Mouse (Mus musculus) bone marrow, adult 2 months (tissue): ENCODE results near the gene Scamp4. TPM values are rescaled to one million over a fixed set of nuclear protein-coding genes. Genes with fewer than 3 reads are reported as not detected.

Experiments
- H3K27ac ChIP-seq: fragments of 200-500 bp; 2 replicates; pipeline ENCODE4 v1.5.1; 2012; ENCODE audit warnings: low read depth, mild to moderate bottlenecking, control low read depth, inconsistent platforms, low read length; ENCODE audit not compliant: control insufficient read depth, poor library complexity, insufficient read depth
- H3K4me1 ChIP-seq: fragments of 200-500 bp; 2 replicates; pipeline ENCODE4 v1.6.1; 2011; ENCODE audit warnings: low read length; ENCODE audit not compliant: control insufficient read depth, insufficient read depth
- H3K4me3 ChIP-seq: fragments of 200-500 bp; replicated peaks from 2 replicates; pipeline ENCODE3; 2011; ENCODE audit warnings: mild to moderate bottlenecking, low read depth, low read length, control low read depth; ENCODE audit not compliant: control insufficient read depth
- CTCF ChIP-seq: fragments of 200-500 bp; IDR thresholded peaks from 2 replicates; pipeline ENCODE4 v1.5.1; 2011; ENCODE audit warnings: low read length, control low read depth; ENCODE audit not compliant: control insufficient read depth, insufficient read depth
- POLR2A ChIP-seq: fragments of 200-500 bp; IDR thresholded peaks from 2 replicates; pipeline ENCODE4 v1.6.1; 2011; ENCODE audit warnings: low read depth, mild to moderate bottlenecking, control low read depth, low read length, borderline replicate concordance; ENCODE audit not compliant: control insufficient read depth
- WGBS: fragments of 180-500 bp; shearing (Covaris S2); methylation state at CpG from one replicate; pipeline ENCODE4 v1.1.7; 2018; 5-methylcytosine and 5-hydroxymethylcytosine counted together
- polyA plus RNA-seq: library from polyadenylated mRNA; stranded (reverse); fragments of >200 nt; gene quantifications from 2 replicates; pipeline ENCODE4 v1.2.4, GENCODE M21; 2011; ENCODE audit warnings: low replicate concordance; ENCODE audit not compliant: missing spikeins, insufficient read depth, insufficient read length

Gene Scamp4
- polyA plus RNA-seq, 1 experiment, result 17.2 TPM

DNA sequence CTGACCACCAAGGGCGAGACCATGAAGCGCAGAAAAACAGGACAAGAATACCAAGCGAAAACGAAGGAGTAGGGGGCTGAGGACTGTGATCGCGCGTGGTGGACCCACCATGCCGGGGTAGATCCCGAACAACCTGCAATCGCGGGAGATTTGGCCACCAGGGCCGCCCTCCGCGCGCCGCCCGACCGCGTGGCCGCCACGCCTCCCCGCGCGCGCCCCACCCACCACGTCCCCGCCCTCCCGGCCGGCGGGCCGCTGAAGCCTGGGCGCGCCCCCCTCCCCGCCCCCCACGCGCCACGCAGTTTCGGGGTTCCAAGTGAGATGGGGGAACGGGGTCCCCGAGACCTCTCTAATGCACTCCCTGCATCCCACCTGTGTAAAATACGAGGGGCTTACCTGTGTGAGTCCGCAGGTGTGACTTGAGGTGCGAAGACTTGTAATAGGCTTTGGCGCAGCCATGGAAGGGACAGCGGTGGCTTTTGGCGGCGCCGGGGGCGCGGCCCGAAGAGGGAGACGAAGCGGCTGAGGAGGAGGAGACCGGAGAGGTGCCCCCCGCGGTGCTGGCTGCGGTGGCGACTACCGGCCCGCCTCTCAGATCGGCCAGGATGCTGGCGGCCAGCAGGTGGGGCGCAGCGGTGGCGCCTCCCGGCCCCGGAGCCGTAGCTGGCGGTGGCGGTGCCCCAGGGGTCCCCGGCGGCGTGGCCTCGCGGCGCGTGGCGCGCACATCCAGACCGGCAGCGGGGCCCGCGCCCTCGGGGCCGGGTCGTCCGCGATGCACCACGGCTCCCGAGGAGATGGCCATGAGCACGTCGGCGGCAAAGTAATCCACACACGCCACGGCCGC, 26.1 kb upstream of the Scamp4 start:
- TF ChIP-seq POLR2A (no peak), CTCF (no peak)
- peak overlapping the region; percentile 89 for H3K4me3 ChIP-seq
- peaks cover 13% of the 10 kb centered on the region for H3K4me1 ChIP-seq
- H3K27ac ChIP-seq, result peak overlapping the region; percentile 93
- WGBS, result under 1% methylated on average over 84 of the region's 96 CpGs

DNA sequence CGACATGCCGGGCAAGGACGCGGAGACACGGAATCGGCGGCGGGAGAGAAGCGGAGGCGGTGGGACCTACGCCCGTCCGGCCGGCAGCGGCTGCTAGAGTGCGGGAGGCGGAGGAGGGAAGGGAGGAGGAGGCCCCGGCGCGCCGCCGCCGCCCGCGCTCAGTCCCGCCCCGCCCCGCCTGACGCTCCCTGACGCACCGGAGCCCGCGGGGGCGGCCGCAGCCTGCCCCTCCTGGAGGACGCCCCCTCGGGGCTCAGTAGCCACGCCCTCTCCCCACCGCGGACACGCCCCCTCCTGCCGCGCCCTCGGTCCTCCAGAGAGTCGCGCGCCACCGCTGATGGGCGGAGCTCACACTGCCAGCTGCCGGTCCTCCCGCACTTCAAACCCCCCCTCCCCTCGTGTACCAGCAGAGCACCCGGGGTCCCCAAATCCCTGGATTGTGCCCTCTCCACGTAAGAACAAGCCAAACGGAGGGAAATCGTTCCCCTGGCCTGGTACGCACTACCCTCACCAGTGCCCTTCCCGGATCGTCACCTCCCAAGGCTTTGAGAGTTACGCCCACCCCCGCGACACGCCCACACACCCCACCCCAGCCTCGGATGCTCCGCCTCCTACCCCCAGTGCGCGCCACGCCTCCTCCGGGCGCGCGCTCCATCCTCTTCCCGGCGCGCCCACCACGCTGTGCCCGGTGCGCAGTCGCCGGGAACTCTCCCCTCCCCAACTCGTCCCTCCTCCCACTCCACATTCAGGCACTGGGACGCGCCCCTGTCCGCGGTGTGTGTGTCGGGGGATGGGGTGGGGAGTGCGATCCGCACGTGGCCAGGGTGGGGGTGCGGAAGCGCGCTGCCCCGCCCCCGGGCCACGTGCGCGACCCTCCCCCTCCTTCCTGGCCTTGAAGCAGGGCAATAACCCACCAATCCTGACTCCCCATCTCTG, 25.2 kb upstream of the Scamp4 start, which contains the start of gene Klf16:
Gene Klf16, minus strand, starts transcription at position 127 of the 936 bp plus-strand sequence.
- peak within 1 kb of the TSS; percentile 89 for H3K4me3 ChIP-seq
- H3K27ac ChIP-seq, result peak within 1 kb of the TSS; percentile 93
- peaks cover 10% of the 10 kb centered on the region for H3K4me1 ChIP-seq
- TF ChIP-seq POLR2A, result peak; percentile 61; the same call in 1 of the 2 replicates
- TF ChIP-seq CTCF, result no peak
- under 1% methylated on average over 75 of the region's 97 CpGs for WGBS

DNA sequence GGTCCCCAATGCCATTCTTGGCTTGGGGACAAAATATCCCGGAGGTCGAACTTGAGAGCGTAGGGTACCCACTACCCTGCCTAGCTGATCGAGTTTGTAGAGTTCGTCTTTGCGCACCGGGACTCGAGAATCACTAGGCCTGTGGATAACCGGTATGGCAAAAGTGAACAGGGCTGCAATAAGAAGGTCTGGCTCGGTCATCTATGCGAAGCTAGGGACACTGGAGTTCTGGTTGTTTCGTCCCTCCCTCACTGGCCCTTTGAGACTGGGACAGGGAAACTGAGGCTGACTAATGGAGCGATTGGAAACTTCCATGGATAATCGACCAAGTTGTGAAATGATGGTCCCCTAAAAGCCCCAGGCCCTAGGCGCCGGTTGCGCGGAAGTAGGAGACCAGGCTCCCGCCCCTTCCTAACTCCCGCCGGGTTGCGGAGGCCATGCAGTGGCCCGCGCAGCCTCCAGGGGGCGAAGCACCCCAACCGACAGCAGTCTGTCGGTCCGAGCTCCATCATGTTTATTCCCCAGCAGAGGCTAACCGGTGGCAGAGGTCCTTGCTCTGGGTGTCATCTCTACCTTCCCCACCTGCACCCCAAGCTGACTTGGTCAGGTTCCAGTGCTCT, 24.4 kb upstream of the Scamp4 start:
- Histone ChIP-seq H3K4me3 (peak overlapping the region; percentile 89), H3K4me1 (peaks cover 10% of the 10 kb centered on the region), H3K27ac (peak overlapping the region; percentile 62)
- TF ChIP-seq POLR2A (peak; percentile 52; the same call in 1 of the 2 replicates), CTCF (peak; percentile 80)
- WGBS, result under 1% methylated on average over 29 of the region's 29 CpGs

DNA sequence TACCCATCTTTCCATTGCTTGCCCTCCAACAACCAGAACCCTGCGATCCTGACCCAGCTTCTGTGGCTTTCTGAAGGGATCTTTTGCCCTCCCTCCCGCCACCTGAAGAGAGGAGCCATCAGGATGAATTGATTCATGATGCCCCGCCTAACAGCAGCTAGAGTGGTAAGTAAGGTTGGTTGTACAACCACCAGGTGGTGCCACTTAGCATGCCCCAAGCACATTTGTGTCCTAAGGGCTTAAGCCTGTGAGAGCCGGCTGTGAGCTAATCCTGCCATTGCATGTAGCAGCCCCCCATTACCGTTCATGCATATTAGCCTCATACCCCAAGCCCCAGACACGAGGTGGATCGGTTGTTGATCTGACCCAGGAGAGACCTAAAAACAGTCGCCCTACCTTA, 23.8 kb upstream of the Scamp4 start:
- H3K4me3 ChIP-seq, result peak overlapping the region; percentile 49
- 3% methylated on average over 8 of the region's 8 CpGs for WGBS
- peaks cover 7% of the 10 kb centered on the region for H3K4me1 ChIP-seq
- TF ChIP-seq POLR2A, result no peak
- peak; percentile 77 for TF ChIP-seq CTCF
- peak overlapping the region; percentile 62 for H3K27ac ChIP-seq

GRCm38 (mm10) chr10:80583047-80583446, 19.6 kb upstream of the Scamp4 start:
- Histone ChIP-seq H3K27ac (no peak overlapping the region), H3K4me1 (peaks cover 5% of the 10 kb centered on the region), H3K4me3 (no peak overlapping the region)
- TF ChIP-seq CTCF (no peak), POLR2A (no peak)
- WGBS, result 74% methylated on average over 5 of the region's 5 CpGs

DNA sequence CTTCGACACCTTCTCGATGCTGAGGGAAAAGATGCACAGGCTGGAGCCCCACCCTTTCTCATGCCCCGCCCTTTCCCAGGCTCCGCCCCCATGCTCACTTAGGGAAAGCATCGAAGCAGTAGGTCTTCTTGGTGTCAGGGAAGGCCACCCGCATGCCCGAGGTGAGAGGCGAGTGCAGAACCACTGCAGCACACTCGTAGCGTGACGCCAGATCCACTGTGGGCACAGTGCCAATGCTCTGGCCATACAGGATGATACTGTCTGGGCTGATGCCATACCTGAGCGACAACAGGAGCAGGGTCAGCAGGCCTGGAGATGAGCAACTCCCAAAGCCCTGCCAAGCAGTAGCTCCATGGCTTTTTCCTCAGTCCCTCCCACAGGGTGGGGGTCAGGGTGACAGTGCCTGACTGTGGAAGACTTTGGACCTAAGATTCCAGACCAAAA, 18.6 kb upstream of the Scamp4 start:
- Histone ChIP-seq H3K4me3 (no peak overlapping the region), H3K27ac (no peak overlapping the region), H3K4me1 (peaks cover 2% of the 10 kb centered on the region)
- WGBS, result 67% methylated on average over 12 of the region's 12 CpGs
- TF ChIP-seq CTCF (no peak), POLR2A (no peak)

DNA sequence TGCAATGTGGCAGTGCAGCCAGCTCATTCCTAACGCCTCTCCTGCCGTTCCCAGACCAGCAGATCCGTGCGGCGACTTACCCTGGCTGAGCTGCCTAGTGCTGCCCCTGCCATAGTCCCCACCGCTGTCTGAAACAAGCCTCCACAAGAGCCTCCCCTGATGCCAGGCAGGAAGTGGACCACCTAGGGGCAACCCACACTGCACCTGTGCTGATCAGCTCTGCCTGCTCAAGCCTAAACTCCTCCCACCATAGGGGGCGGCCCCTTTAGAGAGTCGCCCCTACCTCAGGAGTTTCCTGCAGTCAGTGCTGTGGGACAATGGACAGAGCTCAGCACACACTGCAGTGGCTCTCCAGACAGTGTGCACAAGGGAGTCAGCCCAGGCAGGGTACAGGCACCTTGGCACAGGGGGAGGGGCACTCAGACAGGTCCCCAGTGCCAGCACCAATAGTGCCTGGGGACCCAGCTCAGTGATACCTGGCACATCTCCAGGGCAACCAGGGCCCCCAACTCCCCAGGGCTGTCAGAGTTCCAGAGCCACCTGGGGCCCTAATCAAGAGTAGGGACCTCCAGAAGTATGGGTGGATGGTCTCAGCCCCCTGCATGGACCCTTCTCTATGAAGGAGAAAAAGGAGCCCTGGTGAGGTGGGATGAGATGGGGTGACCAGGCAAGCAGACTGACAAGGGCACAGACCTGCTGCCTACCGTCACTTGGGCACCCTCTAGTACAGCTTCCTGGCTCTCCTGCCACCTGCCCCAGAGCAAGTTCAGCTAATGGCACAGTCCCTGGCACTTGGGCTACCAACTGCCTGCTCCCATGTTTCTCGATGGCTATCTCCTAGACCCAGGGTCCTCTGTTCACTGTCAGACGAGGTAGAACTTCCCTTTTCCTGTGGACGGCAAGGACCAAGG, 17.8 kb upstream of the Scamp4 start:
- H3K4me3 ChIP-seq, result no peak overlapping the region
- TF ChIP-seq CTCF, result no peak
- TF ChIP-seq POLR2A, result no peak
- 73% methylated on average over 12 of the region's 12 CpGs for WGBS
- peaks cover 2% of the 10 kb centered on the region; the same call in 1 of the 2 replicates for H3K4me1 ChIP-seq
- no peak overlapping the region for H3K27ac ChIP-seq
